Mouse (Mus musculus) lung, postnatal 0 days (tissue): Measurements from ENCODE around the gene H1foo. TPM values are rescaled to one million over a fixed set of nuclear protein-coding genes. Genes with fewer than 3 reads are reported as not detected.

Experiments
- ATAC-seq: fragments of 200-750 bp; cut with Nextera tagmentation; 2 replicates; pipeline ENCODE4 v1.8.0; 2017; ENCODE audit warnings: moderate library complexity
- DNase-seq: peaks from one replicate; pipeline ENCODE4 v3.0.0-alpha.2; 2016; ENCODE audit warnings: low spot score
- H3K27ac ChIP-seq: fragments of 300-500 bp; sonication (generic); 2 replicates; pipeline ENCODE4 v1.5.1; 2014; ENCODE audit warnings: antibody characterized with exemption, mild to moderate bottlenecking, low read length, mixed read lengths
- H3K27me3 ChIP-seq: fragments of 300-500 bp; sonication (generic); replicated peaks from 2 replicates; pipeline ENCODE4 v1.6.1; 2014; ENCODE audit warnings: low read length, mixed read lengths; ENCODE audit not compliant: insufficient read depth
- H3K36me3 ChIP-seq: fragments of 300-500 bp; sonication (generic); 2 replicates; pipeline ENCODE4 v1.6.1; 2014; ENCODE audit warnings: low read length, mixed read lengths; ENCODE audit not compliant: insufficient read depth
- H3K4me1 ChIP-seq: fragments of 300-500 bp; sonication (generic); 2 replicates; pipeline ENCODE4 v1.6.1; 2014; ENCODE audit warnings: antibody characterized with exemption, low read depth, low read length, mixed read lengths; ENCODE audit not compliant: insufficient read depth
- H3K4me2 ChIP-seq: fragments of 300-500 bp; sonication (generic); replicated peaks from 2 replicates; pipeline ENCODE4 v1.6.1; 2014; ENCODE audit warnings: low read depth, mild to moderate bottlenecking, low read length, moderate library complexity, mixed read lengths
- H3K4me3 ChIP-seq: fragments of 300-500 bp; sonication (generic); 2 replicates; pipeline ENCODE4 v1.5.1; 2014; ENCODE audit warnings: low read depth, low read length
- H3K9ac ChIP-seq: fragments of 300-500 bp; sonication (generic); replicated peaks from 2 replicates; pipeline ENCODE4 v1.6.1; 2014; ENCODE audit warnings: low read depth, mild to moderate bottlenecking
- H3K9me3 ChIP-seq: fragments of 300-500 bp; sonication (generic); 2 replicates; pipeline ENCODE4 v1.6.1; 2016; ENCODE audit warnings: low read length, mixed read lengths
- CTCF ChIP-seq: IDR thresholded peaks from 2 replicates; pipeline ENCODE4 v1.5.1; 2016; ENCODE audit warnings: antibody characterized with exemption, mild to moderate bottlenecking
- EP300 ChIP-seq: IDR thresholded peaks from 2 replicates; pipeline ENCODE4 v1.6.1; 2016; ENCODE audit warnings: antibody characterized with exemption, mild to moderate bottlenecking, control low read depth
- WGBS: fragments of 180-500 bp; shearing (Covaris S2); extraction: QIAGEN DNeasy Blood & Tissue Kit; methylation state at CpG from one replicate; pipeline ENCODE4 v1.1.7; 2014; 5-methylcytosine and 5-hydroxymethylcytosine counted together
- polyA plus RNA-seq: library from polyadenylated mRNA; unstranded; fragments of >200 nt; fragmentation: Nextera tagmentation; extraction: Ambion mirVana; gene quantifications from 2 replicates; pipeline ENCODE4 v1.2.1, GENCODE M21; 2015

H1foo gene
- polyA plus RNA-seq, 1 experiment from 2014 or later, result not detected

DNA sequence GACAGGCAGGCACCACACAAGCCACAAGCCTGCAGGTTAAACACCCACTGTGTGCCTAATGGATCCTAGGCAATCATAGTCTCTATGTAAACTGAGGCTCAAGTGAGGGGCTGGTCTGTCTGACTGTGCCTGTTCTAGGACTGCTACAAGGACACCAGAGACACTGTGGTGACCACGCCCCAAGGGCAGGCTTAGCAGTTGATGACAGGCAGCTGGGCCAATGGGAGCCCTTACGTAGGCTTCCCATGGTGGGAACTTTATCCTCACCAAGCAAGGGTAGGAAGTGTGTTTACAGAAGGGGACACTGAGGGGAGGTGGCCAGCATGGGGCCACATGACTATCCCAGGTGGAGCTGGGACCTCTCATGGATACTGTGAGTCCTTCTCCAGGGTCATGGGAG is 54.5 kb downstream of the H1foo start:
- no peak for ATAC-seq
- Histone ChIP-seq H3K36me3 (no peaks in the 10 kb centered on the region), H3K4me2 (no peak overlapping the region), H3K4me3 (no peak overlapping the region), H3K9ac (no peak overlapping the region), H3K4me1 (peaks cover 13% of the 10 kb centered on the region), H3K9me3 (no peaks in the 10 kb centered on the region), H3K27me3 (no peaks in the 10 kb centered on the region), H3K27ac (no peak overlapping the region)
- TF ChIP-seq CTCF (no peak), EP300 (no peak)
- WGBS, result 93% methylated on average over 2 of the region's 2 CpGs
- no peak for DNase-seq

Other genes starting within 250 kb of the H1foo start
- 4.9 and 5.5 TPM in 2 replicates for gene Tmem40, start 182.5 kb upstream of the H1foo start, polyA plus RNA-seq
- gene Cand2, start 170.4 kb upstream of the H1foo start, polyA plus RNA-seq, result 2.5 and 3.0 TPM in 2 replicates
- gene Rpl32, start 136.2 kb upstream of the H1foo start, polyA plus RNA-seq, result 1,730 and 1,790 TPM in 2 replicates
- gene Efcab12, start 106.5 kb upstream of the H1foo start, polyA plus RNA-seq, result 1.5 and 2.0 TPM in 2 replicates
- gene Mbd4, start 91.6 kb upstream of the H1foo start, polyA plus RNA-seq, result 4.5 and 6.7 TPM in 2 replicates
- 8.3 and 10.4 TPM in 2 replicates for gene Ift122, start 91.5 kb upstream of the H1foo start, polyA plus RNA-seq
- 0.04 TPM in 1 of 2 replicates, not detected in the other for gene Rho, start 13.2 kb upstream of the H1foo start, polyA plus RNA-seq
- gene Plxnd1, start 50.1 kb downstream of the H1foo start, polyA plus RNA-seq, result 26.9 and 33.4 TPM in 2 replicates
- gene Tmcc1, start 248.5 kb downstream of the H1foo start, polyA plus RNA-seq, result 9.1 and 9.9 TPM in 2 replicates